Mouse (Mus musculus): ENCODE measurements around the gene Nfix. TPM values are rescaled to one million over a fixed set of nuclear protein-coding genes. Genes with fewer than 3 reads are reported as not detected.

Gene Nfix
- polyA plus RNA-seq, 1 experiment from 2014 or later, result 2.8 TPM

GRCm38 (mm10) chr8:84702561-84702960, 97.6 kb downstream of the Nfix start:
- Histone ChIP-seq H3K36me3 (replicated peaks) (peaks cover 42% of the 10 kb centered on the region), H3K27ac (replicated peaks) (peak overlapping the region; percentile 98), H3K4me2 (peak overlapping the region; percentile 95), H3K4me3 (replicated peaks) (peak overlapping the region; percentile 78), H3K9me3 (replicated peaks) (no peaks in the 10 kb centered on the region), H3K9ac (peak overlapping the region; percentile 78), H3K4me1 (replicated peaks) (peaks cover 79% of the 10 kb centered on the region), H3K27me3 (peaks cover 21% of the 10 kb centered on the region)
- ATAC-seq (ENCODE audit: insufficient read depth), result no peak
- 16% methylated on average over 9 of the region's 9 CpGs for WGBS (ENCODE audit: insufficient replicate concordance)

- peak; percentile 89 for ATAC-seq (ENCODE audit: insufficient read depth)
- Histone ChIP-seq H3K27ac (replicated peaks) (peak within 1 kb of the TSS; percentile 98), H3K36me3 (replicated peaks) (peaks cover 55% of the 10 kb centered on the region), H3K4me1 (replicated peaks) (peaks cover 66% of the 10 kb centered on the region), H3K9me3 (replicated peaks) (no peaks in the 10 kb centered on the region), H3K4me3 (replicated peaks) (peak within 1 kb of the TSS; percentile 78), H3K9ac (peak within 1 kb of the TSS; percentile 78), H3K27me3 (peaks cover 8% of the 10 kb centered on the region; the same call in 1 of the 2 replicates), H3K4me2 (peak within 1 kb of the TSS; percentile 95)
- WGBS (ENCODE audit: insufficient replicate concordance), result 2% methylated on average over 34 of the region's 34 CpGs
Measured at GRCm38 (mm10) chr8:84700941-84701911, 98.9 kb downstream of the Nfix start, which contains the start of gene Lyl1. Gene Lyl1 (plus strand): TSS chr8:84701457.

GRCm38 (mm10) chr8:84700526-84700925, 99.6 kb downstream of the Nfix start:
- 22% methylated on average over 5 of the region's 5 CpGs for WGBS (ENCODE audit: insufficient replicate concordance)
- H3K4me3 ChIP-seq (replicated peaks), result peak overlapping the region; percentile 78

GRCm38 (mm10) chr8:84699861-84700322, 100.3 kb downstream of the Nfix start:
- Histone ChIP-seq H3K4me1 (replicated peaks) (peaks cover 55% of the 10 kb centered on the region), H3K9ac (peak overlapping the region; percentile 28), H3K27me3 (no peaks in the 10 kb centered on the region), H3K4me2 (peak overlapping the region; percentile 95), H3K9me3 (replicated peaks) (no peaks in the 10 kb centered on the region), H3K4me3 (replicated peaks) (0 out of 2 replicates have a peak overlapping the region, but pooled peaks have one; percentile 6), H3K27ac (replicated peaks) (peak overlapping the region; percentile 98), H3K36me3 (replicated peaks) (peaks cover 68% of the 10 kb centered on the region)
- no peak for ATAC-seq (ENCODE audit: insufficient read depth)
- WGBS (ENCODE audit: insufficient replicate concordance), result 20% methylated on average over 7 of the region's 7 CpGs

More at GRCm38 (mm10) chr8:84700526-84700925, 99.6 kb downstream of the Nfix start:
- H3K4me2 ChIP-seq, result peak overlapping the region; percentile 95
- H3K9ac ChIP-seq, result peak overlapping the region; percentile 78
- ATAC-seq (ENCODE audit: insufficient read depth), result no peak
- peaks cover 62% of the 10 kb centered on the region for H3K36me3 ChIP-seq (replicated peaks)
- H3K27me3 ChIP-seq, result peaks cover 6% of the 10 kb centered on the region; the same call in 1 of the 2 replicates
- peak overlapping the region; percentile 98 for H3K27ac ChIP-seq (replicated peaks)
- H3K4me1 ChIP-seq (replicated peaks), result peaks cover 61% of the 10 kb centered on the region
- no peaks in the 10 kb centered on the region for H3K9me3 ChIP-seq (replicated peaks)

- H3K4me3 ChIP-seq (replicated peaks), result no peak overlapping the region
- H3K4me1 ChIP-seq (replicated peaks), result peaks cover 45% of the 10 kb centered on the region
- no peaks in the 10 kb centered on the region for H3K27me3 ChIP-seq
- no peaks in the 10 kb centered on the region for H3K9me3 ChIP-seq (replicated peaks)
- no peak overlapping the region for H3K9ac ChIP-seq
- H3K27ac ChIP-seq (replicated peaks), result peak overlapping the region; percentile 98
- 80% methylated on average over 9 of the region's 9 CpGs for WGBS (ENCODE audit: insufficient replicate concordance)
- ATAC-seq (ENCODE audit: insufficient read depth), result no peak
- H3K36me3 ChIP-seq (replicated peaks), result peaks cover 70% of the 10 kb centered on the region
- no peak overlapping the region for H3K4me2 ChIP-seq
Measured at GRCm38 (mm10) chr8:84698929-84699401, 101.2 kb downstream of the Nfix start.

- 0 out of 2 replicates have a peak overlapping the region, but pooled peaks have one; percentile 98 for H3K27ac ChIP-seq (replicated peaks)
- H3K36me3 ChIP-seq (replicated peaks), result peaks cover 70% of the 10 kb centered on the region
- no peak overlapping the region for H3K4me3 ChIP-seq (replicated peaks)
- H3K9me3 ChIP-seq (replicated peaks), result no peaks in the 10 kb centered on the region
- H3K4me1 ChIP-seq (replicated peaks), result peaks cover 38% of the 10 kb centered on the region
- no peak for ATAC-seq (ENCODE audit: insufficient read depth)
- no peak overlapping the region for H3K9ac ChIP-seq
- H3K4me2 ChIP-seq, result no peak overlapping the region
- WGBS (ENCODE audit: insufficient replicate concordance), result 75% methylated on average over 5 of the region's 5 CpGs
- no peaks in the 10 kb centered on the region for H3K27me3 ChIP-seq
Measured at GRCm38 (mm10) chr8:84698288-84698687, 101.9 kb downstream of the Nfix start.

GRCm38 (mm10) chr8:84697166-84698130, 102.7 kb downstream of the Nfix start:
- peaks cover 68% of the 10 kb centered on the region for H3K36me3 ChIP-seq (replicated peaks)
- H3K9me3 ChIP-seq (replicated peaks), result no peaks in the 10 kb centered on the region
- no peaks in the 10 kb centered on the region for H3K27me3 ChIP-seq
- H3K4me1 ChIP-seq (replicated peaks), result peaks cover 37% of the 10 kb centered on the region
- no peak overlapping the region for H3K9ac ChIP-seq
- 0 out of 2 replicates have a peak overlapping the region, but pooled peaks have one; percentile 98 for H3K27ac ChIP-seq (replicated peaks)
- no peak for ATAC-seq (ENCODE audit: insufficient read depth)
- WGBS (ENCODE audit: insufficient replicate concordance), result 75% methylated on average over 14 of the region's 14 CpGs
- no peak overlapping the region for H3K4me3 ChIP-seq (replicated peaks)
- no peak overlapping the region for H3K4me2 ChIP-seq

GRCm38 (mm10) chr8:84695140-84695539, 105.0 kb downstream of the Nfix start:
- Histone ChIP-seq H3K4me2 (no peak overlapping the region), H3K9me3 (replicated peaks) (no peaks in the 10 kb centered on the region), H3K27ac (replicated peaks) (no peak overlapping the region), H3K9ac (no peak overlapping the region), H3K4me1 (replicated peaks) (peaks cover 31% of the 10 kb centered on the region), H3K36me3 (replicated peaks) (peaks cover 82% of the 10 kb centered on the region), H3K4me3 (replicated peaks) (no peak overlapping the region), H3K27me3 (no peaks in the 10 kb centered on the region)
- 72% methylated on average over 6 of the region's 6 CpGs for WGBS (ENCODE audit: insufficient replicate concordance)
- no peak for ATAC-seq (ENCODE audit: insufficient read depth)

GRCm38 (mm10) chr8:84693332-84693731, 106.8 kb downstream of the Nfix start:
- Histone ChIP-seq H3K4me1 (replicated peaks) (peaks cover 28% of the 10 kb centered on the region), H3K9ac (no peak overlapping the region), H3K27me3 (no peaks in the 10 kb centered on the region), H3K27ac (replicated peaks) (no peak overlapping the region), H3K4me2 (no peak overlapping the region), H3K36me3 (replicated peaks) (peaks cover 68% of the 10 kb centered on the region), H3K9me3 (replicated peaks) (no peaks in the 10 kb centered on the region), H3K4me3 (replicated peaks) (no peak overlapping the region)
- ATAC-seq (ENCODE audit: insufficient read depth), result no peak
- WGBS (ENCODE audit: insufficient replicate concordance), result 70% methylated on average over 4 of the region's 4 CpGs

GRCm38 (mm10) chr8:84689091-84689915, 110.8 kb downstream of the Nfix start:
- H3K9me3 ChIP-seq (replicated peaks), result no peaks in the 10 kb centered on the region

More at GRCm38 (mm10) chr8:84689091-84689915, 110.8 kb downstream of the Nfix start:
- ATAC-seq (ENCODE audit: insufficient read depth), result peak; percentile 62
- WGBS (ENCODE audit: insufficient replicate concordance), result under 1% methylated on average over 47 of the region's 47 CpGs
- H3K27ac ChIP-seq (replicated peaks), result peak overlapping the region; percentile 93
- H3K27me3 ChIP-seq, result no peaks in the 10 kb centered on the region
- H3K4me3 ChIP-seq (replicated peaks), result peak overlapping the region; percentile 98
- peaks cover 38% of the 10 kb centered on the region for H3K36me3 ChIP-seq (replicated peaks)
- peaks cover 56% of the 10 kb centered on the region for H3K4me1 ChIP-seq (replicated peaks)
- peak overlapping the region; percentile 91 for H3K4me2 ChIP-seq
- H3K9ac ChIP-seq, result peak overlapping the region; percentile 67
